Mouse (Mus musculus) hindbrain, embryonic 12.5 days (tissue): ENCODE measurements around the gene Ctnna2. TPM values are rescaled to one million over a fixed set of nuclear protein-coding genes. Genes with fewer than 3 reads are reported as not detected.
A peak's percentile ranks its signal among the peaks of the same experiment; 100 is the strongest.

Source experiments
- ATAC-seq: fragments of 200-750 bp; cut with Nextera tagmentation; 2 replicates; pipeline ENCODE4 v1.8.0; 2017; ENCODE audit warnings: moderate TSS enrichment; ENCODE audit not compliant: low FRiP score
- H3K27ac ChIP-seq: fragments of 300-500 bp; sonication (generic); 2 replicates; pipeline ENCODE4 v1.5.1; 2016; ENCODE audit warnings: mild to moderate bottlenecking
- H3K27me3 ChIP-seq: fragments of 300-500 bp; sonication (generic); 2 replicates; pipeline ENCODE4 v1.6.1; 2016; ENCODE audit warnings: mild to moderate bottlenecking
- H3K36me3 ChIP-seq: fragments of 300-500 bp; sonication (generic); 2 replicates; pipeline ENCODE4 v1.6.1; 2016; ENCODE audit warnings: mild to moderate bottlenecking
- H3K4me1 ChIP-seq: fragments of 300-500 bp; sonication (generic); 2 replicates; pipeline ENCODE4 v1.6.1; 2016
- H3K4me2 ChIP-seq: fragments of 300-500 bp; sonication (generic); replicated peaks from 2 replicates; pipeline ENCODE4 v1.6.1; 2016; ENCODE audit warnings: mild to moderate bottlenecking
- H3K4me3 ChIP-seq: fragments of 300-500 bp; sonication (generic); 2 replicates; pipeline ENCODE4 v1.5.1; 2016; ENCODE audit warnings: mild to moderate bottlenecking
- H3K9ac ChIP-seq: fragments of 300-500 bp; sonication (generic); 2 replicates; pipeline ENCODE4 v1.6.1; 2016; ENCODE audit warnings: mild to moderate bottlenecking, moderate library complexity
- H3K9me3 ChIP-seq: fragments of 300-500 bp; sonication (generic); replicated peaks from 2 replicates; pipeline ENCODE4 v1.6.1; 2016; ENCODE audit warnings: mild to moderate bottlenecking
- WGBS: fragments of 180-500 bp; shearing (Covaris S2); methylation state at CpG from one replicate; pipeline ENCODE4 v1.1.7; 2016; 5-methylcytosine and 5-hydroxymethylcytosine counted together
- polyA plus RNA-seq: library from polyadenylated mRNA; unstranded; fragments of >200 nt; fragmentation: Nextera tagmentation; extraction: Ambion mirVana; gene quantifications from 2 replicates; pipeline ENCODE4 v1.2.1, GENCODE M21; 2016

Ctnna2 gene
- polyA plus RNA-seq, 1 experiment from 2014 or later, result 98.5 TPM

DNA sequence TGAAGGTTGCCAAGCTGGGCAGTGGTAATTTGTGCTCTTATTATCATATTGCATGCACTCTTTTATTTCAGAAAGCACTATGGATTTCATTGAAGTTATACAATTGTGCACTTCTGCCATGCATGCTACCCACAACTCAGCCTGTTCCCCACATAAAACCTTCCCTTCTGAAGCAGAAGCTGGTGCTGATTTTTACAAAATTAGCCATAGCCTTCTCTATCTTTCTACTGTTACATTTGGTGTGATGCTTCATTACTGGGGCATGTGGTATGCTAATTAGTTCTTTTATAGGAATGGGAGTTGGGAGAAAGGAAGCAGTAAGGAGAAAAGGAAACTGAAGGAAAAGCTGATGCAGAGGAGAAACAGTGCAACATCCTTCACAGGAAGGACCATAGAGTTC, 598.2 kb downstream of the Ctnna2 start:
- no peak overlapping the region for H3K9ac ChIP-seq
- no peak overlapping the region for H3K4me2 ChIP-seq
- H3K4me1 ChIP-seq, result no peaks in the 10 kb centered on the region
- no peaks in the 10 kb centered on the region for H3K9me3 ChIP-seq
- ATAC-seq, result no peak
- H3K27me3 ChIP-seq, result no peaks in the 10 kb centered on the region
- H3K4me3 ChIP-seq, result no peak overlapping the region
- H3K36me3 ChIP-seq, result no peaks in the 10 kb centered on the region
- no peak overlapping the region for H3K27ac ChIP-seq

DNA sequence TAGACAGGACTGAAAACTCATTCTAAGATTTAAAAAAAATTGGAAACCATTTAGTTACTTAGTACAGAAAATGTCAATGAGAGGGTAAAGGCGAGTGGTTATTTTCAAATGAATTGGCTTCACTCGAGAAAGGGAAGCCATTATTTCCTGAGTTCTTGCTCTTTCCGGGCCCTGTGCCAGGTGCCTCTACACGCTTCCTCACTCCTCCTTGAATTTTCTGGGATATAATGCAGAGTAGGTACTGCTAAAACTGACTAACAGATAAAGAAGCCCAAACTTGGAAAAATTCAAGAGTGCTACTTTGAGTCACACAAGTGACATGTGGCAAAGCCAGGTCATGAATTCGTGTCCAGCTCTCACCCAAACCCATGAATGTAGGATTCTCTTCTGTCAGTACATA, 606.4 kb downstream of the Ctnna2 start:
- Histone ChIP-seq H3K4me2 (no peak overlapping the region), H3K9me3 (no peaks in the 10 kb centered on the region), H3K4me1 (no peaks in the 10 kb centered on the region), H3K27ac (no peak overlapping the region), H3K4me3 (no peak overlapping the region), H3K36me3 (no peaks in the 10 kb centered on the region), H3K9ac (no peak overlapping the region), H3K27me3 (no peaks in the 10 kb centered on the region)
- no peak for ATAC-seq
- WGBS, result 79% methylated on average over 5 of the region's 5 CpGs

DNA sequence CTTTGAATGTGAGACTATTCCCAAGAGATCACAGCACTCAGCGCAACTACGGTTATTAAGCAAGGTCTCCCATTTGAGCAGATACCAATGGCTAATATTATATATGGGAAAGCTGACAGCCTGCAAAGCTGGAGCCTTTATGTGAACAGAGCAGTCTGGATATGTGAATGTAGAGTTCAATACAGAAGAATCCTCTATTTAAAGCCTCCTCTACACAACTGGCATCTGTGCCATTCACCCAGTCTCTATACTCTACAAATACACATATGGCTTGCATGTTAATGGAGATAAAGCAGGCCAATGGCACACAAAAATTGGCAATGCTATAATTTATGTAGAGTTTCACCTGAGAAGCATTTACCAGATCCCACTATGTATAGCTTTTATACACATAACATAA, 608.4 kb downstream of the Ctnna2 start:
- Histone ChIP-seq H3K9ac (no peak overlapping the region), H3K27me3 (no peaks in the 10 kb centered on the region), H3K4me1 (no peaks in the 10 kb centered on the region), H3K27ac (no peak overlapping the region), H3K4me2 (no peak overlapping the region), H3K9me3 (no peaks in the 10 kb centered on the region), H3K4me3 (no peak overlapping the region), H3K36me3 (no peaks in the 10 kb centered on the region)
- ATAC-seq, result no peak
- 88% methylated on average over 2 of the region's 2 CpGs for WGBS

DNA sequence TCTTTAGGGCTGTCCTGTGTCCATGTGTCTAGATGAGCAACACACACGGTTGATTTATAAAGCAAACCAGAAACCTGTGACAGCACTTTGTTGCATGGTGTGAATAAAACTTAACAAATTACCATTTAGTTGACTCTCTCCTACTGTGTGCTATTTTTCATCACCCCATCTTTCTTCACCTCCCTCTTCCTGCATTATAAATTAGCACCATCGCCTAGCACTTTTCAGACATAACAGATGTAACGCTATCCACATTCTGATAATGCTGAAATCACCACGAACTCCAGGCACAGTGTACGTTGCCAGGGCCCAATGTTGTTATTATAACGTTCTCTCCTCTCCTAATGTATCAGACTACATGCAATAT, 621.0 kb downstream of the Ctnna2 start:
- no peak overlapping the region for H3K4me3 ChIP-seq
- ATAC-seq, result no peak
- H3K27me3 ChIP-seq, result no peaks in the 10 kb centered on the region
- no peaks in the 10 kb centered on the region for H3K9me3 ChIP-seq
- H3K36me3 ChIP-seq, result no peaks in the 10 kb centered on the region
- no peak overlapping the region for H3K9ac ChIP-seq
- no peak overlapping the region for H3K4me2 ChIP-seq
- no peak overlapping the region for H3K27ac ChIP-seq
- no peaks in the 10 kb centered on the region for H3K4me1 ChIP-seq
- 74% methylated on average over 6 of the region's 6 CpGs for WGBS

DNA sequence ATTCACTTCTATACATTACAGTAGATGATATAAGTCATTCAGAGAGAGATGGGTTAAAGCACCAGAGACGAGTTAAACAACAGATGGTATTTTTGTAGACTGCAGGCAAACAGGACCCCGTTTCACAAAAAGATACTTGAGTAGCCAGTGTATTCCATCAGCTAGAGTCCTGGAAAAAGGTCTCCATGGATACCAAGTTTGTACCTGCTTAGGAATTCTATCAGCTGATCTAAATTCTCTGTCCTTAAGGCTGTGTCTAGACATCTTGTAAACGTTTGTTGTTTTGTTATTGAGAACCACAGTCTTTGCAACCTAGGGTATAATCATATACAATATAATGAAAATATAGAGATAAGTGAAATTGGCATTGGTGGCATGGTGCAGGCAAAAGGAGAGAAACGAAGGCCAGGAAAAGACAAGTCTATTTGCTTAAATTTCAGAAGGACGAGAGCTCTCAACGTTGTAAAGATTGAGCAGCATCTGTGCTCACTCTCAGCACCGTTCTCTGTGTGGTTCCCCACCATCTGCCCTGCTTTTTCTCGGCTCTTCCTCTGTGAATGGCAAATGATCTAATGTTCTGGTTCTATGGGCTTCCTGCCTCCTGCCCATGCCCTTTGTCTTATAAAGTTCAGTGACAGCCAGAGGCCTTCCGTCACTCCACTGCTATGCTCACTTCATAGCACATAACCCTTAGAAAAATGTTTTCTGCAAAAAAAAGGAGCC, 621.6 kb downstream of the Ctnna2 start:
- no peak overlapping the region for H3K9ac ChIP-seq
- H3K4me3 ChIP-seq, result no peak overlapping the region
- no peak overlapping the region for H3K27ac ChIP-seq
- H3K4me1 ChIP-seq, result no peaks in the 10 kb centered on the region
- no peaks in the 10 kb centered on the region for H3K9me3 ChIP-seq
- no peak overlapping the region for H3K4me2 ChIP-seq
- WGBS, result 47% methylated on average over 9 of the region's 9 CpGs
- H3K27me3 ChIP-seq, result no peaks in the 10 kb centered on the region
- H3K36me3 ChIP-seq, result no peaks in the 10 kb centered on the region
- ATAC-seq, result 0 out of 2 replicates have a peak, but pooled peaks have one; percentile 26

DNA sequence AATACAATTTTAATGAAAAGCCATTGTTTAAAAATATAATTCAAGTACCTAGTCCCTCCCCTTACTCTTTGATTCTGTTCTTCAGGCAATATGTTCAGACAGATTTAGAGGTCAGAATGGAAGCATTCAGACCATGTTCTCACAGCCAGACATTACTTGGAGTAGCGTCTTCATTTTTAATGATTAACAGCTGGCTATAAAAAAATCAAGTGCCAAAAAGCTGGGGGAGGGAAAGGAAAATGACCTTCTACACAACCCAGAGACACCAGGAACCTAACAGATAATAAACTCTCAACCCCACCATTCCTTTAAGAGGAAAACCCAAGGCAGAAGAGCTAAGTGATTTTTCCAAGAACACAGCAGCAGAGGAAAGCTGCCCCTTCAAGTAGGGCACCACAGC, 624.7 kb downstream of the Ctnna2 start:
- H3K4me2 ChIP-seq, result no peak overlapping the region
- no peak overlapping the region for H3K4me3 ChIP-seq
- H3K27ac ChIP-seq, result no peak overlapping the region
- H3K9me3 ChIP-seq, result no peaks in the 10 kb centered on the region
- H3K36me3 ChIP-seq, result no peaks in the 10 kb centered on the region
- no peaks in the 10 kb centered on the region for H3K27me3 ChIP-seq
- no peak overlapping the region for H3K9ac ChIP-seq
- ATAC-seq, result no peak
- 34% methylated on average over 1 of the region's 1 CpGs for WGBS
- H3K4me1 ChIP-seq, result no peaks in the 10 kb centered on the region

DNA sequence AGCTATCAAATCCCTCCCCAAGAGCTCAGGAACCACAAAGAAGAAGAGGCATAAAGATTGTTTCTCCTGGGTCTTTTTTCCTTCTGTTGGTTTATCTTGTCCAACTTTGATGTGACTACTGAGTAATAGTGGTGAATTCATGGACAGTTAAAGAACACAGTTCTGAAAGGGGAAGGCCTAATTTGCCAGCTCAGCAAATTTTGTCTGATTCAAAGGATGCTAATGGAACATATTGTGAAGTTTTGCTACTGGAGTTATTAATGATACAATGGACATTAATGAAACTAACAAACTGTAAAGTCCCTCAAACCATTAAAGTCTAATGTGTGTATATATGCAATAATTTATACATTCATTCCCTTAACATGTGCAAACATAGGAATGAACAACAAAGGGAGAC, 635.7 kb downstream of the Ctnna2 start:
- Histone ChIP-seq H3K4me3 (no peak overlapping the region), H3K27ac (no peak overlapping the region), H3K27me3 (no peaks in the 10 kb centered on the region), H3K9ac (no peak overlapping the region), H3K36me3 (no peaks in the 10 kb centered on the region), H3K4me1 (no peaks in the 10 kb centered on the region), H3K4me2 (no peak overlapping the region), H3K9me3 (no peaks in the 10 kb centered on the region)
- no peak for ATAC-seq

DNA sequence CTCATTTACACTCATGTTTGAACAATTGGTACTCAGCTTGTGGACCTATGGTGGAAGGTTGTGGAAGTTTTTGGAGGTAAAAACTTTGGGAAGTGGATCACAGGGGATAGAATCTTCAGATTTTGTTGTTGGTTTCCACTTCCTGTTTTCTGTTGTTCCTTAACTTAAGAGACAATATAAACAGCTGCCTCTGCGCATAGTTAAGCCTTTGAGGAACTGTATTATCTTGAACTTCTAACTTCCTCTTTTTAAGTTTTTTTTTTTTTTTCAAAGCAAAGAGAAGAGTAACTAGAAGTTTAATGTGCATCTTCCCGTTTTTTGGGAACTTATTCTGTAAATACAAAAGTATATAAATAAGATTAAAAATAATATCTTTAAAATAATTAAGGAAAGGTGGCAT, 644.0 kb downstream of the Ctnna2 start:
- no peak overlapping the region for H3K9ac ChIP-seq
- no peak overlapping the region for H3K4me3 ChIP-seq
- no peaks in the 10 kb centered on the region for H3K9me3 ChIP-seq
- no peak overlapping the region for H3K4me2 ChIP-seq
- WGBS, result 83% methylated on average over 2 of the region's 2 CpGs
- no peaks in the 10 kb centered on the region for H3K27me3 ChIP-seq
- H3K36me3 ChIP-seq, result no peaks in the 10 kb centered on the region
- no peak for ATAC-seq
- no peaks in the 10 kb centered on the region for H3K4me1 ChIP-seq
- H3K27ac ChIP-seq, result no peak overlapping the region

DNA sequence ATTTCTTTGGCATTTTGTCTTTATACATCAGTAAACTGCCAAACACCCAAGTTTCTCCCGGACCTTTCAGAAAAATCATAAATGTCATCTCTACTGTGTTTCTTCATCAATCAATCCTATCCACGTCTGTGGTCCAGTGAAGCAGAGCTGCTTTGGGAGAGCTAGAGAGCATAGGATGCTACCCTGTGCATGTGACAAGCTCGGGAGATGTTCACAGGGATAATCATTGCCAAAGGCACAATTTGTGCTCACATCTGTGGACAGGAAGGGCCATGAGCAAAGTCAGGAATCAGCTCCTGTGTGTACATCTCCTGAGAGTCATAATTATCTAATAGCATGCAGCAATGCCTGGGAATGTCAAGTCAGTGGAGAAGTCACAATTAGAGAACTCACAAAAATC, 654.8 kb downstream of the Ctnna2 start:
- no peak overlapping the region for H3K4me2 ChIP-seq
- no peak overlapping the region for H3K4me3 ChIP-seq
- H3K27me3 ChIP-seq, result no peaks in the 10 kb centered on the region
- no peaks in the 10 kb centered on the region for H3K36me3 ChIP-seq
- no peak for ATAC-seq
- H3K4me1 ChIP-seq, result no peaks in the 10 kb centered on the region
- no peak overlapping the region for H3K27ac ChIP-seq
- no peaks in the 10 kb centered on the region for H3K9me3 ChIP-seq
- 67% methylated on average over 3 of the region's 3 CpGs for WGBS
- no peak overlapping the region for H3K9ac ChIP-seq

DNA sequence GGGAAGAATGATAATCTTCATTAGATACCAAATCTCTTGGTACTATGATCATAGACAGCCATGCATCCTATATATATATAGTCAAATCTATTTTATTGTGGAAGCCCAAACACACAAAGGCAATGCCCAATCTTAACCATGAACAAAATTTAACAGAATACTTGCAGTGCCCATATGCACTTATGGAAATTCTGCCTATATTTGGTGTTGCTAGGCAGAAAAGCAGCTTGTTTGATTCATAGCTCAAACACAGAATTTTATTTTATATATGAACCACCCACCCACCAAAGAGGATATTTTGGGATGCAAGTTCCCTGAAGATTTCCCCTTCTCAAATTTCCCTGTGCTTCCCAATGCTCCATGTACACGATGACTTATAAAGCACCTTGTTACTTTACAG, 655.2 kb downstream of the Ctnna2 start:
- H3K4me3 ChIP-seq, result no peak overlapping the region
- no peaks in the 10 kb centered on the region for H3K36me3 ChIP-seq
- ATAC-seq, result no peak
- H3K4me2 ChIP-seq, result no peak overlapping the region
- 82% methylated on average over 1 of the region's 1 CpGs for WGBS
- H3K4me1 ChIP-seq, result no peaks in the 10 kb centered on the region
- no peaks in the 10 kb centered on the region for H3K27me3 ChIP-seq
- no peaks in the 10 kb centered on the region for H3K9me3 ChIP-seq
- H3K9ac ChIP-seq, result no peak overlapping the region
- H3K27ac ChIP-seq, result no peak overlapping the region

DNA sequence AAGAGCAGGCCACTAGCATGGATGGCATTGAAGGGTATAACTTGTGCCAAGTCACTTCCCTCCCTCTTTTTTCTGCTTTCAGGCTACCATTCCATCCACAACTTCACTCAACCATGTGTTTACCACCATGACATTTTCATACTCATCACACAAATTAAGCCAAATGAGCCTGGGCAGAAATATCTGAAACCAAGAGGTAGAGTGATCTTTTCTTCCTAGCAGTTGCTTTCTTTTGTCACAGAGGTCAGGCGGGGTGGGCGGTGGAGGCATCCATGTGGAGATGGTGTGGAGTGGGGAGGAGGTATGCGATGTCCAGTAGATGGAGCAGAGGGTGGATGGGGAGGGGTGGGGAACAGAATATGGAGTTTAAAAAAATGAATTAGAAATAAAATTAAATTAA, 672.7 kb downstream of the Ctnna2 start:
- no peak for ATAC-seq
- H3K9me3 ChIP-seq, result no peaks in the 10 kb centered on the region
- no peak overlapping the region for H3K27ac ChIP-seq
- no peak overlapping the region for H3K9ac ChIP-seq
- 92% methylated on average over 3 of the region's 3 CpGs for WGBS
- H3K27me3 ChIP-seq, result no peaks in the 10 kb centered on the region
- H3K4me1 ChIP-seq, result no peaks in the 10 kb centered on the region
- no peaks in the 10 kb centered on the region for H3K36me3 ChIP-seq
- no peak overlapping the region for H3K4me3 ChIP-seq
- no peak overlapping the region for H3K4me2 ChIP-seq

DNA sequence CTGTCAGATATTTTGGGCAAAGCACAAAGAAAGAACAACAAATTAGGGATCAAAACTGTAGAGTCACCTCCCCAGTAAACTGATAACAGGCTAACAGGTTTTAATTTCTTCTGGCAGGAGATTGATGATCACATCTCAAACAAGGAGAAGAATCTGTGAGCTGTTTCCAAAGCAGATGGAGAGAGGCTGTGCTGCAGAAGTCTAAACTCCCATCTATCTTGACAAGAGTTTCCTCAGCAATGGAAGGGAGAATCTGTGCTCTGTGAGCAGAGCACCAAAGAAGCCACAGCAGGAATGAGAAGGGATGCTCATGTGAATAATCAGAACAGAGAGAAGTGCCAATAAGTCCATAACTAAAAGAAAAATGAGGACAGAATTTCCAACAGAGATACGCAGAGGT, 678.2 kb downstream of the Ctnna2 start:
- H3K4me1 ChIP-seq, result no peaks in the 10 kb centered on the region
- 82% methylated on average over 1 of the region's 1 CpGs for WGBS
- no peak overlapping the region for H3K9ac ChIP-seq
- no peaks in the 10 kb centered on the region for H3K36me3 ChIP-seq
- H3K27ac ChIP-seq, result no peak overlapping the region
- no peak overlapping the region for H3K4me3 ChIP-seq
- no peak for ATAC-seq
- no peaks in the 10 kb centered on the region for H3K9me3 ChIP-seq
- no peaks in the 10 kb centered on the region for H3K27me3 ChIP-seq
- H3K4me2 ChIP-seq, result no peak overlapping the region

DNA sequence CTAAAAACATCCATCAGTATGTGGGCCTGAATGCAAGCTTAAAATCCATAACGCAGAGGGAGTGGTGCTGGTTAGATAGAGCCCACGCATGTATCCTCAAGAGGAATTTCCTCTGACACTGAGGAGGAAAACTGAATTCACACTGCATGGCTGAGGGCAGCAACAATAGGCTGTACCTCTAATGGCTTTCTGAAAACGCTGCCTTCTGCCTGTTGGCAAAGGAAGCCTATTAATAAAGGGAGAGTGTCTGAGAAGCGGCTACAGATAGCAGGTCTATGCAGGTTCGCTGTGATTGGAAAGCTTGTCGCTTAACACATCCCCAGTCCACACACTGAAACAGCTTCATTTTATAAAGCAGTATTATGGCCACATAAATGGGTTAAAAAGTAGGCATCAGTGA, 688.1 kb downstream of the Ctnna2 start:
- ATAC-seq, result no peak
- no peak overlapping the region for H3K27ac ChIP-seq
- 59% methylated on average over 6 of the region's 6 CpGs for WGBS

More for the DNA sequence above, 688.1 kb downstream of the Ctnna2 start:
- Histone ChIP-seq H3K4me1 (no peaks in the 10 kb centered on the region), H3K36me3 (no peaks in the 10 kb centered on the region), H3K9me3 (no peaks in the 10 kb centered on the region), H3K4me3 (no peak overlapping the region), H3K4me2 (no peak overlapping the region), H3K27me3 (no peaks in the 10 kb centered on the region), H3K9ac (no peak overlapping the region)
